Mouse (Mus musculus) lung, postnatal 0 days (tissue): ENCODE measurements around the gene Kitl. TPM values are rescaled to one million over a fixed set of nuclear protein-coding genes. Genes with fewer than 3 reads are reported as not detected.
A peak's percentile ranks its signal among the peaks of the same experiment; 100 is the strongest.

Experiments
- ATAC-seq: fragments of 200-750 bp; cut with Nextera tagmentation; 2 replicates; pipeline ENCODE4 v1.8.0; 2017; ENCODE audit warnings: moderate library complexity
- DNase-seq: peaks from one replicate; pipeline ENCODE4 v3.0.0-alpha.2; 2016; ENCODE audit warnings: low spot score
- H3K27ac ChIP-seq: fragments of 300-500 bp; sonication (generic); 2 replicates; pipeline ENCODE4 v1.5.1; 2014; ENCODE audit warnings: antibody characterized with exemption, mild to moderate bottlenecking, low read length, mixed read lengths
- H3K27me3 ChIP-seq: fragments of 300-500 bp; sonication (generic); replicated peaks from 2 replicates; pipeline ENCODE4 v1.6.1; 2014; ENCODE audit warnings: low read length, mixed read lengths; ENCODE audit not compliant: insufficient read depth
- H3K36me3 ChIP-seq: fragments of 300-500 bp; sonication (generic); 2 replicates; pipeline ENCODE4 v1.6.1; 2014; ENCODE audit warnings: low read length, mixed read lengths; ENCODE audit not compliant: insufficient read depth
- H3K4me1 ChIP-seq: fragments of 300-500 bp; sonication (generic); 2 replicates; pipeline ENCODE4 v1.6.1; 2014; ENCODE audit warnings: antibody characterized with exemption, low read depth, low read length, mixed read lengths; ENCODE audit not compliant: insufficient read depth
- H3K4me2 ChIP-seq: fragments of 300-500 bp; sonication (generic); replicated peaks from 2 replicates; pipeline ENCODE4 v1.6.1; 2014; ENCODE audit warnings: low read depth, mild to moderate bottlenecking, low read length, moderate library complexity, mixed read lengths
- H3K4me3 ChIP-seq: fragments of 300-500 bp; sonication (generic); 2 replicates; pipeline ENCODE4 v1.5.1; 2014; ENCODE audit warnings: low read depth, low read length
- H3K9ac ChIP-seq: fragments of 300-500 bp; sonication (generic); replicated peaks from 2 replicates; pipeline ENCODE4 v1.6.1; 2014; ENCODE audit warnings: low read depth, mild to moderate bottlenecking
- H3K9me3 ChIP-seq: fragments of 300-500 bp; sonication (generic); 2 replicates; pipeline ENCODE4 v1.6.1; 2016; ENCODE audit warnings: low read length, mixed read lengths
- CTCF ChIP-seq: IDR thresholded peaks from 2 replicates; pipeline ENCODE4 v1.5.1; 2016; ENCODE audit warnings: antibody characterized with exemption, mild to moderate bottlenecking
- EP300 ChIP-seq: IDR thresholded peaks from 2 replicates; pipeline ENCODE4 v1.6.1; 2016; ENCODE audit warnings: antibody characterized with exemption, mild to moderate bottlenecking, control low read depth
- WGBS: fragments of 180-500 bp; shearing (Covaris S2); extraction: QIAGEN DNeasy Blood & Tissue Kit; methylation state at CpG from one replicate; pipeline ENCODE4 v1.1.7; 2014; 5-methylcytosine and 5-hydroxymethylcytosine counted together
- polyA plus RNA-seq: library from polyadenylated mRNA; unstranded; fragments of >200 nt; fragmentation: Nextera tagmentation; extraction: Ambion mirVana; gene quantifications from 2 replicates; pipeline ENCODE4 v1.2.1, GENCODE M21; 2015

Gene Kitl
- polyA plus RNA-seq, 1 experiment from 2014 or later: 75.2 TPM

- no peaks in the 10 kb centered on the region for H3K9me3 ChIP-seq
Measured at GRCm38 (mm10) chr10:99989758-99990157, 25.7 kb upstream of the Kitl start.

GRCm38 (mm10) chr10:99992121-99992520, 23.3 kb upstream of the Kitl start:
- no peaks in the 10 kb centered on the region for H3K9me3 ChIP-seq
- H3K27ac ChIP-seq: no peak overlapping the region
- no peaks in the 10 kb centered on the region for H3K4me1 ChIP-seq
- ATAC-seq (no peak), DNase-seq (peak; percentile 21)
- H3K4me3 ChIP-seq: no peak overlapping the region
- no peaks in the 10 kb centered on the region for H3K36me3 ChIP-seq
- no peaks in the 10 kb centered on the region for H3K27me3 ChIP-seq
- no peak overlapping the region for H3K4me2 ChIP-seq
- 21% methylated on average over 9 of the region's 9 CpGs for WGBS
- no peak for TF ChIP-seq CTCF
- no peak; the same call in 1 of the 2 replicates for TF ChIP-seq EP300
- no peak overlapping the region for H3K9ac ChIP-seq

More at GRCm38 (mm10) chr10:99989758-99990157, 25.7 kb upstream of the Kitl start:
- Histone ChIP-seq H3K4me1 (no peaks in the 10 kb centered on the region), H3K4me2 (no peak overlapping the region), H3K27me3 (no peaks in the 10 kb centered on the region), H3K27ac (no peak overlapping the region), H3K36me3 (no peaks in the 10 kb centered on the region), H3K4me3 (no peak overlapping the region), H3K9ac (no peak overlapping the region)
- no peak for DNase-seq
- ATAC-seq: no peak
- TF ChIP-seq CTCF: no peak
- no peak for TF ChIP-seq EP300

DNA sequence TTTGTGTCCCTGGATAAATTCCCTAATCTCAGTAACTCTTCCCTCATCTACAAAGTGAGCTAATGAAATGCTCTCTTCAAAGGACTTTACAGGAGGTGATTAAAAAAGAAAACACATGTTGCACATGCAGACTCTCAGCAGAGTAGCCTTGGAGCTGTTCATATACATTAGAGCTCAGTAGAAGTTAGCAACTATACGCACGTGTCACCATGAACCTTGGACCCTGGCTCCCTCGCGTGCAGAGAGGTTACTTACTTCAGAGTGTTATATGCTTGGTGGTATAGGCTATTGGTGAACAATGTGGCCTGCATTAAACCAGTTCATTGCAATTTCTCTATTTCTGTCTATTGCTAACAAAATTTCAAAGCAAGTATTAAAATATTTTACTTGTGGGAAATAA, 14.0 kb upstream of the Kitl start:
- Histone ChIP-seq H3K9ac (no peak overlapping the region), H3K4me3 (no peak overlapping the region), H3K4me1 (no peaks in the 10 kb centered on the region), H3K27ac (no peak overlapping the region), H3K27me3 (no peaks in the 10 kb centered on the region), H3K36me3 (no peaks in the 10 kb centered on the region), H3K4me2 (no peak overlapping the region), H3K9me3 (no peaks in the 10 kb centered on the region)
- DNase-seq (no peak), ATAC-seq (no peak)
- WGBS: 56% methylated on average over 4 of the region's 4 CpGs
- TF ChIP-seq CTCF: no peak
- no peak for TF ChIP-seq EP300

- Histone ChIP-seq H3K4me3 (no peak overlapping the region), H3K9ac (no peak overlapping the region), H3K4me1 (no peaks in the 10 kb centered on the region), H3K4me2 (no peak overlapping the region), H3K9me3 (no peaks in the 10 kb centered on the region), H3K27me3 (no peaks in the 10 kb centered on the region), H3K36me3 (no peaks in the 10 kb centered on the region), H3K27ac (no peak overlapping the region)
- WGBS: 89% methylated on average over 4 of the region's 4 CpGs
- TF ChIP-seq EP300: no peak
- no peak for TF ChIP-seq CTCF
- ATAC-seq: no peak
- DNase-seq: no peak
Measured at GRCm38 (mm10) chr10:100003797-100004196, 11.6 kb upstream of the Kitl start.

GRCm38 (mm10) chr10:100009681-100010080, 5.7 kb upstream of the Kitl start:
- Histone ChIP-seq H3K4me3 (no peak overlapping the region), H3K27ac (no peak overlapping the region), H3K9ac (no peak overlapping the region), H3K27me3 (no peaks in the 10 kb centered on the region), H3K4me2 (no peak overlapping the region), H3K4me1 (no peaks in the 10 kb centered on the region), H3K9me3 (no peaks in the 10 kb centered on the region), H3K36me3 (no peaks in the 10 kb centered on the region)
- TF ChIP-seq CTCF: no peak
- TF ChIP-seq EP300: no peak
- WGBS: 84% methylated on average over 6 of the region's 6 CpGs
- DNase-seq (no peak), ATAC-seq (no peak)

- H3K9me3 ChIP-seq: no peaks in the 10 kb centered on the region
- no peak; the same call in 1 of the 2 replicates for ATAC-seq
- H3K36me3 ChIP-seq: no peaks in the 10 kb centered on the region
- no peak overlapping the region for H3K4me3 ChIP-seq
- TF ChIP-seq EP300: no peak
- no peak for TF ChIP-seq CTCF
- WGBS: 58% methylated on average over 9 of the region's 9 CpGs
- DNase-seq: peak; percentile 52
- no peak overlapping the region for H3K27ac ChIP-seq
- no peaks in the 10 kb centered on the region for H3K27me3 ChIP-seq
- H3K9ac ChIP-seq: no peak overlapping the region
- H3K4me1 ChIP-seq: no peaks in the 10 kb centered on the region
- H3K4me2 ChIP-seq: no peak overlapping the region
Measured at GRCm38 (mm10) chr10:100010291-100010690, 5.1 kb upstream of the Kitl start.

DNA sequence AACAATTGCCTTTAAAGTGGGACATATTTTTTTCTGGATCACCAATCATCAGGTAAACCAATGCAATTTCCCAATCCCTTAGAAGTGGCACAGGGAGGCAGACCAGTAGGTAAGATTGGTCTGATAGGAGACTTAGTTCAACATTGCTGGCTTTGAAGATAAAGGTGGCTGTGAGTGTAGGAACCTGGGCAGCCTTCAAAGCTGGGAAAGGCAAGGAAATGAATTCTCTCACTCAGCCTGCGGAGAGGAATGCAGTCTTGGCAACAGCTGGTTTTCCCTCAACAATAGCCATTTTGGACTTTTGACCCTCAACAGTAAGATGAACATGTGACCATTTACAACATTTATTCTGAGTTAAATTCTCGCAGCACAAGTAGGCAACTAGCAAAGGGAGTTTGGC, 1.3 kb upstream of the Kitl start:
- TF ChIP-seq CTCF (no peak), EP300 (no peak)
- 19% methylated on average over 2 of the region's 2 CpGs for WGBS
- DNase-seq: no peak

More for the DNA sequence above, 1.3 kb upstream of the Kitl start:
- Histone ChIP-seq H3K4me2 (no peak overlapping the region), H3K4me3 (no peak overlapping the region), H3K9ac (no peak overlapping the region), H3K27ac (no peak overlapping the region), H3K9me3 (no peaks in the 10 kb centered on the region), H3K27me3 (no peaks in the 10 kb centered on the region), H3K4me1 (0 out of 2 replicates have a peak, but pooled peaks cover 5% of the 10 kb centered on the region), H3K36me3 (no peaks in the 10 kb centered on the region)
- no peak for ATAC-seq
